Mouse (Mus musculus) thymus, adult 2 months (tissue): ENCODE results near the gene Asb17.

Experiments used
- CTCF ChIP-seq: fragments of 200-500 bp; IDR thresholded peaks from 2 replicates; pipeline ENCODE4 v1.5.1; 2012; ENCODE audit warnings: mild to moderate bottlenecking, control low read depth, low read length, moderate library complexity, borderline replicate concordance; ENCODE audit not compliant: control insufficient read depth, poor library complexity, insufficient read depth; ENCODE audit errors: extremely low read depth
- POLR2A ChIP-seq: fragments of 200-500 bp; IDR thresholded peaks from 2 replicates; pipeline ENCODE4 v1.6.1; 2012; ENCODE audit warnings: mild to moderate bottlenecking, low read length, control low read depth, moderate library complexity; ENCODE audit not compliant: control insufficient read depth, poor library complexity, insufficient read depth; ENCODE audit errors: extremely low read depth

GRCm38 (mm10) chr3:153904586-153904985, 60.6 kb downstream of the Asb17 start:
- TF ChIP-seq CTCF, result peak; percentile 50; the same call in 1 of the 2 replicates
- TF ChIP-seq POLR2A, result no peak
